Mouse (Mus musculus) heart, embryonic 12.5 days (tissue): ENCODE data around the gene Mmp28. TPM values are rescaled to one million over a fixed set of nuclear protein-coding genes. Genes with fewer than 3 reads are reported as not detected.
A peak's percentile ranks its signal among the peaks of the same experiment; 100 is the strongest.

Experiments used
- ATAC-seq: fragments of 200-750 bp; cut with Nextera tagmentation; 2 replicates; pipeline ENCODE4 v1.8.0; 2017; ENCODE audit warnings: moderate TSS enrichment, moderate library complexity; ENCODE audit not compliant: insufficient number of reproducible peaks, low FRiP score
- H3K27ac ChIP-seq: fragments of 300-500 bp; sonication (generic); 2 replicates; pipeline ENCODE4 v1.5.1; 2016; ENCODE audit warnings: mild to moderate bottlenecking, moderate library complexity; ENCODE audit not compliant: poor library complexity, severe bottlenecking
- H3K27me3 ChIP-seq: fragments of 300-500 bp; sonication (generic); replicated peaks from 2 replicates; pipeline ENCODE4 v1.6.1; 2016; ENCODE audit warnings: mild to moderate bottlenecking, moderate library complexity
- H3K36me3 ChIP-seq: fragments of 300-500 bp; sonication (generic); 2 replicates; pipeline ENCODE4 v1.6.1; 2016; ENCODE audit warnings: mild to moderate bottlenecking, moderate library complexity
- H3K4me1 ChIP-seq: fragments of 300-500 bp; sonication (generic); replicated peaks from 2 replicates; pipeline ENCODE4 v1.6.1; 2016; ENCODE audit warnings: mild to moderate bottlenecking
- H3K4me2 ChIP-seq: fragments of 300-500 bp; sonication (generic); 2 replicates; pipeline ENCODE4 v1.6.1; 2016; ENCODE audit warnings: mild to moderate bottlenecking, moderate library complexity
- H3K4me3 ChIP-seq: fragments of 300-500 bp; sonication (generic); 2 replicates; pipeline ENCODE4 v1.5.1; 2016; ENCODE audit warnings: mild to moderate bottlenecking
- H3K9ac ChIP-seq: fragments of 300-500 bp; sonication (generic); 2 replicates; pipeline ENCODE4 v1.6.1; 2016; ENCODE audit warnings: mild to moderate bottlenecking, moderate library complexity
- H3K9me3 ChIP-seq: fragments of 300-500 bp; sonication (generic); replicated peaks from 2 replicates; pipeline ENCODE4 v1.6.1; 2016; ENCODE audit warnings: mild to moderate bottlenecking, moderate library complexity
- WGBS: fragments of 180-500 bp; shearing (Covaris S2); methylation state at CpG from one replicate; pipeline ENCODE4 v1.1.7; 2016; 5-methylcytosine and 5-hydroxymethylcytosine counted together
- polyA plus RNA-seq: library from polyadenylated mRNA; unstranded; fragments of >200 nt; fragmentation: Nextera tagmentation; extraction: Ambion mirVana; gene quantifications from 2 replicates; pipeline ENCODE4 v1.2.1, GENCODE M21; 2016

Gene Mmp28
- polyA plus RNA-seq, 1 experiment from 2014 or later = 3.4 TPM

- Histone ChIP-seq H3K36me3 (no peaks in the 10 kb centered on the region), H3K9ac (no peak overlapping the region), H3K27me3 (peaks cover 21% of the 10 kb centered on the region), H3K4me3 (no peak overlapping the region), H3K4me1 (peaks cover 61% of the 10 kb centered on the region), H3K27ac (peak overlapping the region; percentile 73), H3K9me3 (no peaks in the 10 kb centered on the region), H3K4me2 (no peak overlapping the region)
- no peak for ATAC-seq
- WGBS = 73% methylated on average over 10 of the region's 10 CpGs
These were observed 15.3 kb downstream of the Mmp28 start for GRCm38 (mm10) chr11:83447612-83448011.

GRCm38 (mm10) chr11:83445001-83445400, 17.9 kb downstream of the Mmp28 start:
- Histone ChIP-seq H3K4me2 (peak overlapping the region; percentile 70), H3K4me1 (peaks cover 78% of the 10 kb centered on the region), H3K4me3 (peak overlapping the region; percentile 38), H3K9me3 (no peaks in the 10 kb centered on the region), H3K27me3 (peaks cover 38% of the 10 kb centered on the region), H3K27ac (no peak overlapping the region), H3K9ac (peak overlapping the region; percentile 53; the same call in 1 of the 2 replicates), H3K36me3 (no peaks in the 10 kb centered on the region)
- no peak for ATAC-seq
- WGBS = 25% methylated on average over 19 of the region's 19 CpGs

- Histone ChIP-seq H3K36me3 (no peaks in the 10 kb centered on the region), H3K9ac (no peak overlapping the region), H3K4me1 (peaks cover 69% of the 10 kb centered on the region), H3K4me3 (no peak overlapping the region), H3K27ac (no peak overlapping the region), H3K27me3 (peaks cover 38% of the 10 kb centered on the region), H3K4me2 (peak overlapping the region; percentile 70), H3K9me3 (no peaks in the 10 kb centered on the region)
- 2% methylated on average over 7 of the region's 7 CpGs for WGBS
- ATAC-seq = no peak
These were observed 19.0 kb downstream of the Mmp28 start for GRCm38 (mm10) chr11:83443824-83444223.

- Histone ChIP-seq H3K9ac (peak overlapping the region; percentile 61), H3K27me3 (peaks cover 38% of the 10 kb centered on the region), H3K4me1 (peaks cover 58% of the 10 kb centered on the region), H3K4me2 (peak overlapping the region; percentile 70), H3K36me3 (no peaks in the 10 kb centered on the region), H3K27ac (no peak overlapping the region), H3K9me3 (no peaks in the 10 kb centered on the region), H3K4me3 (peak overlapping the region; percentile 32)
- 12% methylated on average over 29 of the region's 29 CpGs for WGBS
- ATAC-seq = no peak
These were observed 20.1 kb downstream of the Mmp28 start for GRCm38 (mm10) chr11:83442596-83443267.

- H3K9me3 ChIP-seq = no peaks in the 10 kb centered on the region
- H3K4me3 ChIP-seq = peak overlapping the region; percentile 77
- no peaks in the 10 kb centered on the region for H3K36me3 ChIP-seq
- 34% methylated on average over 7 of the region's 7 CpGs for WGBS
- peaks cover 34% of the 10 kb centered on the region for H3K27me3 ChIP-seq
- ATAC-seq = no peak
- peak overlapping the region; percentile 99 for H3K4me2 ChIP-seq
- H3K27ac ChIP-seq = peak overlapping the region; percentile 46
- H3K4me1 ChIP-seq = peaks cover 44% of the 10 kb centered on the region
- H3K9ac ChIP-seq = peak overlapping the region; percentile 76
These were observed 21.6 kb downstream of the Mmp28 start for GRCm38 (mm10) chr11:83441235-83441634.

- Histone ChIP-seq H3K27ac (peak overlapping the region; percentile 46), H3K36me3 (no peaks in the 10 kb centered on the region), H3K27me3 (peaks cover 28% of the 10 kb centered on the region), H3K4me2 (peak overlapping the region; percentile 99), H3K4me1 (peaks cover 44% of the 10 kb centered on the region), H3K9ac (peak overlapping the region; percentile 76), H3K4me3 (peak overlapping the region; percentile 77), H3K9me3 (no peaks in the 10 kb centered on the region)
- under 1% methylated on average over 64 of the region's 75 CpGs for WGBS
- peak; percentile 87 for ATAC-seq
These were observed 22.5 kb downstream of the Mmp28 start for GRCm38 (mm10) chr11:83440081-83441064.

GRCm38 (mm10) chr11:83439426-83440060, 23.3 kb downstream of the Mmp28 start:
- Histone ChIP-seq H3K9me3 (no peaks in the 10 kb centered on the region), H3K27ac (no peak overlapping the region), H3K9ac (peak overlapping the region; percentile 76), H3K4me3 (peak overlapping the region; percentile 77), H3K36me3 (no peaks in the 10 kb centered on the region), H3K27me3 (peaks cover 20% of the 10 kb centered on the region), H3K4me2 (peak overlapping the region; percentile 99), H3K4me1 (peaks cover 39% of the 10 kb centered on the region)
- ATAC-seq = no peak
- WGBS = 32% methylated on average over 11 of the region's 11 CpGs

- no peak for ATAC-seq
- no peaks in the 10 kb centered on the region for H3K9me3 ChIP-seq
- no peaks in the 10 kb centered on the region for H3K36me3 ChIP-seq
- WGBS = 77% methylated on average over 1 of the region's 1 CpGs
- no peak within 1 kb of the TSS for H3K9ac ChIP-seq
- peaks cover 19% of the 10 kb centered on the region for H3K4me1 ChIP-seq
- H3K27ac ChIP-seq = no peak within 1 kb of the TSS
- peaks cover 14% of the 10 kb centered on the region for H3K27me3 ChIP-seq
- no peak within 1 kb of the TSS for H3K4me3 ChIP-seq
- H3K4me2 ChIP-seq = no peak within 1 kb of the TSS
These were observed 25.5 kb downstream of the Mmp28 start, which contains the start of gene 1700020L24Rik for GRCm38 (mm10) chr11:83437377-83437776. Gene 1700020L24Rik, plus strand, starts transcription at chr11:83437677.

GRCm38 (mm10) chr11:83432533-83432932, 30.3 kb downstream of the Mmp28 start:
- Histone ChIP-seq H3K9ac (no peak overlapping the region), H3K27me3 (peaks cover 16% of the 10 kb centered on the region), H3K4me2 (no peak overlapping the region), H3K27ac (0 out of 2 replicates have a peak overlapping the region, but pooled peaks have one; percentile 67), H3K36me3 (no peaks in the 10 kb centered on the region), H3K4me1 (peaks cover 31% of the 10 kb centered on the region), H3K9me3 (no peaks in the 10 kb centered on the region), H3K4me3 (no peak overlapping the region)
- ATAC-seq = no peak; the same call in 1 of the 2 replicates
- 63% methylated on average over 2 of the region's 2 CpGs for WGBS

- Histone ChIP-seq H3K4me3 (no peak within 1 kb of the TSS), H3K4me2 (peak within 1 kb of the TSS; percentile 35), H3K9ac (no peak within 1 kb of the TSS), H3K27me3 (peaks cover 38% of the 10 kb centered on the region), H3K9me3 (no peaks in the 10 kb centered on the region), H3K4me1 (peaks cover 38% of the 10 kb centered on the region), H3K27ac (no peak within 1 kb of the TSS), H3K36me3 (no peaks in the 10 kb centered on the region)
- WGBS = 49% methylated on average over 5 of the region's 5 CpGs
- no peak for ATAC-seq
These were observed 33.5 kb downstream of the Mmp28 start, which contains the start of gene Gas2l2 for GRCm38 (mm10) chr11:83429355-83429754. Gene Gas2l2, minus strand, starts transcription at chr11:83429455.
